Comparison of ENCODE assay signal across 9 mouse cellular contexts in genomic region chr10:58673278-58674061, GRCm38 (mm10). TPM values are rescaled to one million over a fixed set of nuclear protein-coding genes. Genes with fewer than 3 reads are reported as not detected.
A peak's percentile ranks its signal among the peaks of the same experiment; 100 is the strongest.
DNase-seq lines count a peak whose midpoint lies in the region; ATAC-seq and TF ChIP-seq lines count a peak whose summit lies in the region.
"Had no signal": no experiment of that assay in that cellular context is flagged by ENCODE, and none has a peak within 500 bp of the region (broad histone marks: within the 10 kb centered on the region; RNA-seq: fewer than 3 reads in every experiment).

No protein-coding gene starts in this region.

- no peak for TF ChIP-seq POLR2A in cerebellum, adult 2 months (IDR thresholded peaks at IDR 0.05; ENCODE audit: borderline replicate concordance, insufficient read depth, low read length)

- no peaks in the 10 kb centered on the region for H3K27me3 ChIP-seq in cerebellum, adult 2 months (ENCODE audit: control insufficient read depth, insufficient read depth, low read length)
- no peaks in the 10 kb centered on the region for H3K27me3 ChIP-seq in hindbrain, embryonic 14.5 days (ENCODE audit: control insufficient read depth, insufficient read depth, low read length)

- H3K9me3 ChIP-seq in hindbrain, embryonic 14.5 days (ENCODE audit: control insufficient read depth, low read length): no peaks in the 10 kb centered on the region

- WGBS in cerebellum, adult 2 months: 13% methylated on average over 15 of the region's 15 CpGs
- 24% methylated on average over 15 of the region's 15 CpGs for WGBS in hindbrain, embryonic 14.5 days

- H3K36me3 ChIP-seq in hindbrain, embryonic 14.5 days (replicated peaks; ENCODE audit: control insufficient read depth, insufficient read depth): no peaks in the 10 kb centered on the region

- no peak overlapping the region for H3K9ac ChIP-seq in hindbrain, embryonic 14.5 days

- ATAC-seq in hindbrain, embryonic 14.5 days (ENCODE audit: low FRiP score): peak; percentile 66
- ATAC-seq in megakaryocyte progenitor cell, adult 5-6 weeks (replicated peaks; ENCODE audit: poor library complexity): peak; percentile 83
- ATAC-seq in monocyte, adult 5-6 weeks (replicated peaks; ENCODE audit: insufficient number of reproducible peaks, low FRiP score, low TSS enrichment, poor library complexity, severe bottlenecking): no peak

- no peak overlapping the region for H3K27ac ChIP-seq in cerebellum, adult 2 months (ENCODE audit: insufficient read depth, low read length)
- H3K27ac ChIP-seq in hindbrain, embryonic 14.5 days: peak overlapping the region; percentile 48

- no peaks in the 10 kb centered on the region for H3K4me1 ChIP-seq in cerebellum, adult 2 months (ENCODE audit: control insufficient read depth, insufficient read depth, low read length)
- H3K4me1 ChIP-seq in hindbrain, embryonic 14.5 days (replicated peaks; ENCODE audit: control insufficient read depth, insufficient read depth, low read length): peaks cover 8% of the 10 kb centered on the region; the same call in 1 of the 2 replicates

- H3K4me2 ChIP-seq in hindbrain, embryonic 14.5 days (replicated peaks): peak overlapping the region; percentile 31

- peak; percentile 74 for DNase-seq in R1 (ENCODE audit: low read depth, low spot score)
- DNase-seq in cerebellum, adult 2 months: peak; percentile 52 to 70
- peak; percentile 63 for DNase-seq in forelimb bud, embryonic 11.5 days (ENCODE audit: low read depth, low spot score)
- peak; percentile 80 for DNase-seq in hindbrain, embryonic 14.5 days (ENCODE audit: low spot score)
- peak; percentile 69 to 72 for DNase-seq in layer of hippocampus, postnatal 36 days
- DNase-seq in right cerebral cortex, postnatal 4 days: peak; percentile 92

- peak overlapping the region; percentile 9 for H3K4me3 ChIP-seq in cerebellum, adult 2 months (replicated peaks; ENCODE audit: insufficient read depth, low read depth, low read length)
- H3K4me3 ChIP-seq in hindbrain, embryonic 14.5 days (replicated peaks; ENCODE audit: low read length): no peak overlapping the region
- H3K4me3 ChIP-seq: myocyte had no signal

- TF ChIP-seq CTCF in cerebellum, adult 2 months (IDR thresholded peaks at IDR 0.05; ENCODE audit: borderline replicate concordance, insufficient read depth, low read depth, low read length): peak; percentile 67

RNA-seq across cellular contexts. Expression of gene Edar, which starts 2.0 kb away (rescaled TPM):
- polyA plus RNA-seq in cerebellum, adult 2 months (2012; rRNA removed): 0.08 and 0.13 TPM in 2 replicates
- 0.24 and 0.25 TPM in 2 replicates for polyA plus RNA-seq in hindbrain, embryonic 14.5 days (2014; fragmentation: Nextera tagmentation; extraction: Ambion mirVana)
- under 1 TPM; 0.20 to 0.30 TPM for total RNA-seq in layer of hippocampus, postnatal 36 days (2021)
- total RNA-seq in megakaryocyte progenitor cell, adult 5-6 weeks (2015): not detected in 2 replicates
- total RNA-seq in megakaryocyte progenitor cell, adult 5-6 weeks (2017): 0.07 TPM in 1 of 2 replicates, not detected in the other
- not detected in 3 replicates for total RNA-seq in monocyte, adult 5-6 weeks (2017)
- polyA plus RNA-seq: myocyte had no signal

RNA-seq across cellular contexts. Expression of gene Gm17542, which starts 44.5 kb away (rescaled TPM):
- not detected in 2 replicates for polyA plus RNA-seq in cerebellum, adult 2 months (2012; rRNA removed)
- polyA plus RNA-seq in hindbrain, embryonic 14.5 days (2014; fragmentation: Nextera tagmentation; extraction: Ambion mirVana): not detected in 2 replicates
- total RNA-seq in layer of hippocampus, postnatal 36 days (2021): not detected
- total RNA-seq in megakaryocyte progenitor cell, adult 5-6 weeks (2015): not detected in 2 replicates
- total RNA-seq in megakaryocyte progenitor cell, adult 5-6 weeks (2017): not detected in 2 replicates
- total RNA-seq in monocyte, adult 5-6 weeks (2017): not detected in 3 replicates
- polyA plus RNA-seq: myocyte had no signal
